ENCODE assay signal across 21 mouse cellular contexts in the genomic region with DNA sequence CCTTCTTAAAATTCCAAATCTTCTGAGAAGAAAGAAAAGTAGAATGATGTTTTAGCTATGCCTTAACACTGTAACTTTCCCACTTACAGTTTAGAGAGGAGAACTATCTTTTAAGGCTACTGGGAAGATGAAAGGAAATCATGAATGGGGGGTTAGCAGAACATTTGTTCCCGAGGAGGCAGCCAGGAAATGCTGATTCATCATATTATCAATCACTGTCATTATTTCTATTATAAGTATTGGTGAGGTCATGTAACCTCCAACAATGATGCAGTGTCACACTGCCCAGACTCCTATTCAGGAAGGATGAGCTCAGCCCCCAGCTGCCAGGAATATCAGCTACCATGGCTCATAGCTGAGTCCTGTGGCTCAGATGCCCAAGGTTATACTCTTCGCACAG. TPM values are rescaled to one million over a fixed set of nuclear protein-coding genes. Genes with fewer than 3 reads are reported as not detected.
DNase-seq lines count a peak whose midpoint lies in the region; ATAC-seq and TF ChIP-seq lines count a peak whose summit lies in the region.
"Had no signal": no experiment of that assay in that cellular context is flagged by ENCODE, and none has a peak within 500 bp of the region (broad histone marks: within the 10 kb centered on the region; RNA-seq: fewer than 3 reads in every experiment).

No protein-coding gene starts in this region.

- in situ Hi-C loops in ES-E14 (cut with MboI; ENCODE audit: low sequenced_read_pairs in 2 of 2, unreplicated experiment in 2 of 2): no loop called here

- ATAC-seq in inflammation-experienced regulatory T-cells, adult 6 months: no peak
- ATAC-seq in midbrain, postnatal 0 days (ENCODE audit: low FRiP score): no peak
- ATAC-seq: forebrain, embryonic 16.5 days; intestine, embryonic 16.5 days had no signal

- no peaks in the 10 kb centered on the region for H3K36me3 ChIP-seq in ES-E14 (ENCODE audit: control insufficient read depth, insufficient read depth, low read length, poor library complexity, severe bottlenecking)
- H3K36me3 ChIP-seq in midbrain, postnatal 0 days (ENCODE audit: insufficient read depth, low read length): no peaks in the 10 kb centered on the region
- H3K36me3 ChIP-seq: embryonic facial prominence, embryonic 13.5 days; forebrain, embryonic 12.5 days; heart, embryonic 10.5 days had no signal

- H3K4me3 ChIP-seq in ES-E14 (ENCODE audit: insufficient read depth in 1 of 2, low read depth in 1 of 2, low read length in 2 of 2, poor library complexity in 1 of 2, severe bottlenecking in 1 of 2): no peak overlapping the region
- no peak overlapping the region for H3K4me3 ChIP-seq in cerebellum, adult 2 months (replicated peaks; ENCODE audit: insufficient read depth, low read depth, low read length)
- H3K4me3 ChIP-seq in midbrain, postnatal 0 days (ENCODE audit: low read depth, low read length): no peak overlapping the region
- H3K4me3 ChIP-seq: embryonic facial prominence, embryonic 13.5 days; forebrain, embryonic 12.5 days; heart, embryonic 10.5 days had no signal

- H3K4me2 ChIP-seq in midbrain, postnatal 0 days (ENCODE audit: low read depth, low read length, poor library complexity, severe bottlenecking): no peak overlapping the region
- H3K4me2 ChIP-seq: embryonic facial prominence, embryonic 13.5 days; forebrain, embryonic 12.5 days; hindbrain, embryonic 14.5 days had no signal

- no peak for TF ChIP-seq CTCF in cerebellum, adult 2 months (IDR thresholded peaks at IDR 0.05; ENCODE audit: borderline replicate concordance, insufficient read depth, low read depth, low read length)
- no peak for TF ChIP-seq CTCF in midbrain, postnatal 0 days (IDR thresholded peaks at IDR 0.05)

- H3K9me3 ChIP-seq in ES-E14 (ENCODE audit: control insufficient read depth, insufficient read depth, low read depth, low read length): no peaks in the 10 kb centered on the region
- no peaks in the 10 kb centered on the region for H3K9me3 ChIP-seq in midbrain, postnatal 0 days (ENCODE audit: low read length)
- H3K9me3 ChIP-seq: embryonic facial prominence, embryonic 13.5 days; forebrain, embryonic 12.5 days; heart, embryonic 10.5 days had no signal

- TF ChIP-seq POLR2A in cerebellum, adult 2 months (IDR thresholded peaks at IDR 0.05; ENCODE audit: borderline replicate concordance, insufficient read depth, low read length): no peak

- intact Hi-C loops in gastrocnemius, postnatal 14 days (cut with DNase I; ENCODE audit: low total_unique reads): no loop called here

- WGBS in cerebellum, adult 2 months: 83% methylated on average over 2 of the region's 2 CpGs
- 72% methylated on average over 2 of the region's 2 CpGs for WGBS in midbrain, postnatal 0 days

- DNase-seq in gastrocnemius, postnatal 25 days: peak; percentile 12
- no peak for DNase-seq in gastrocnemius, postnatal 14 days
- DNase-seq in ES-E14 (ENCODE audit: low read depth, low spot score): no peak
- DNase-seq in Muller cell, postnatal 12 days (ENCODE audit: inconsistent ontology term): peak; percentile 3
- peak; percentile 6 for DNase-seq in adrenal gland, postnatal 25 days
- no peak for DNase-seq in cerebellum, adult 2 months
- DNase-seq in midbrain, postnatal 0 days (ENCODE audit: low spot score): no peak
- DNase-seq: cerebellum, adult 11 months; cerebellum, adult 9-10 months; cerebellum, postnatal 25 days; heart, adult 18-20 months; heart, postnatal 10 days; heart, postnatal 4 days; kidney, adult 2 months had no signal

- H3K9ac ChIP-seq in ES-E14 (ENCODE audit: insufficient read depth, low read depth, low read length, poor library complexity, severe bottlenecking): no peak overlapping the region
- no peak overlapping the region for H3K9ac ChIP-seq in midbrain, postnatal 0 days (replicated peaks; ENCODE audit: low read length, poor library complexity, severe bottlenecking)
- H3K9ac ChIP-seq: embryonic facial prominence, embryonic 13.5 days; forebrain, embryonic 12.5 days; hindbrain, embryonic 14.5 days had no signal

- H3K27me3 ChIP-seq in cerebellum, adult 2 months (ENCODE audit: control insufficient read depth, insufficient read depth, low read length): no peaks in the 10 kb centered on the region
- H3K27me3 ChIP-seq in midbrain, postnatal 0 days (ENCODE audit: insufficient read depth, low read length): no peaks in the 10 kb centered on the region
- H3K27me3 ChIP-seq: embryonic facial prominence, embryonic 13.5 days; forebrain, embryonic 12.5 days had no signal

- H3K27ac ChIP-seq in ES-E14 (ENCODE audit: insufficient read depth, low read depth, low read length, poor library complexity, severe bottlenecking): no peak overlapping the region
- H3K27ac ChIP-seq in cerebellum, adult 2 months (ENCODE audit: insufficient read depth, low read length): no peak overlapping the region
- H3K27ac ChIP-seq in midbrain, postnatal 0 days (ENCODE audit: low read depth, low read length): no peak overlapping the region
- H3K27ac ChIP-seq: embryonic facial prominence, embryonic 13.5 days; forebrain, embryonic 12.5 days; heart, embryonic 10.5 days; hindbrain, embryonic 14.5 days had no signal

- H3K4me1 ChIP-seq in ES-E14 (ENCODE audit: control insufficient read depth in 2 of 2, insufficient read depth in 2 of 2, low read length in 2 of 2, poor library complexity in 1 of 2): no peaks in the 10 kb centered on the region
- H3K4me1 ChIP-seq in cerebellum, adult 2 months (ENCODE audit: control insufficient read depth, insufficient read depth, low read length): no peaks in the 10 kb centered on the region
- no peaks in the 10 kb centered on the region for H3K4me1 ChIP-seq in midbrain, postnatal 0 days (ENCODE audit: insufficient read depth, low read length)
- H3K4me1 ChIP-seq: embryonic facial prominence, embryonic 13.5 days; forebrain, embryonic 12.5 days had no signal

TF ChIP-seq in ES-E14, 5 proteins besides CTCF, POLR2A, EP300 and RAD21:
- TF ChIP-seq CHD2 (IDR thresholded peaks at IDR 0.05; ENCODE audit: low read depth, low read length): no peak
- no peak for TF ChIP-seq ZNF384 (IDR thresholded peaks at IDR 0.05; ENCODE audit: low read depth, low read length)
- no peak for TF ChIP-seq ZC3H11A (IDR thresholded peaks at IDR 0.05; ENCODE audit: borderline replicate concordance, low read depth, low read length)
- TF ChIP-seq MAFK (IDR thresholded peaks at IDR 0.05; ENCODE audit: insufficient read depth, low read depth, low read length): peak; percentile 82
- TF ChIP-seq HCFC1 (IDR thresholded peaks at IDR 0.05; ENCODE audit: borderline replicate concordance, insufficient read depth, low read length): no peak

RNA-seq across cellular contexts. Expression of a gene that starts 52.3 kb away (rescaled TPM):
- total RNA-seq in gastrocnemius, postnatal 25 days (2021): 10 to 100 TPM; 19.1 to 35.4 TPM
- total RNA-seq in gastrocnemius, postnatal 14 days (2021): 1 to 10 TPM; 9.4 to 9.7 TPM
- total RNA-seq in ES-E14 (2012; rRNA removed): not detected in 2 replicates
- not detected in 2 replicates for total RNA-seq in adrenal gland, postnatal 25 days (2021)
- under 1 TPM in 2 of 3 experiments, not detected in 1; 0.13 to 0.28 TPM for polyA plus RNA-seq in inflammation-experienced regulatory T-cells, adult 6 months (2017; shearing (Covaris generic))
- 0.05 and 0.11 TPM in 2 replicates for polyA plus RNA-seq in cerebellum, adult 2 months (2012; rRNA removed)
- 0.52 and 0.55 TPM in 2 replicates for total RNA-seq in midbrain, postnatal 0 days (2014; rRNA removed)
- polyA plus RNA-seq in midbrain, postnatal 0 days (2015; fragmentation: Nextera tagmentation; extraction: Ambion mirVana): 0.05 and 0.09 TPM in 2 replicates
- polyA plus RNA-seq: embryonic facial prominence, embryonic 13.5 days; intestine, embryonic 16.5 days had no signal

Comparison
In these comparisons a context has a peak if more than half of its experiments do, and no peak if none do; other contexts are left out.
1. DNase-seq: peak in gastrocnemius, postnatal 25 days (single experiment), Muller cell, postnatal 12 days (single experiment) and adrenal gland, postnatal 25 days (single experiment); none in gastrocnemius, postnatal 14 days (single experiment), ES-E14 (single experiment), cerebellum, adult 2 months (0 of 2) and midbrain, postnatal 0 days (single experiment).